Mouse (Mus musculus): ENCODE data around the gene Frk.
"Not testable (repeated sequence)": the region's sequence is repeated elsewhere in the genome, so short reads cannot be mapped to it uniquely, and the experiment has no call there.

The Frk gene

GRCm38 (mm10) chr10:34615474-34615873 lies 132.3 kb downstream of the Frk start:
- DNase-seq (ENCODE audit: low read depth, low spot score): no peak

DNA sequence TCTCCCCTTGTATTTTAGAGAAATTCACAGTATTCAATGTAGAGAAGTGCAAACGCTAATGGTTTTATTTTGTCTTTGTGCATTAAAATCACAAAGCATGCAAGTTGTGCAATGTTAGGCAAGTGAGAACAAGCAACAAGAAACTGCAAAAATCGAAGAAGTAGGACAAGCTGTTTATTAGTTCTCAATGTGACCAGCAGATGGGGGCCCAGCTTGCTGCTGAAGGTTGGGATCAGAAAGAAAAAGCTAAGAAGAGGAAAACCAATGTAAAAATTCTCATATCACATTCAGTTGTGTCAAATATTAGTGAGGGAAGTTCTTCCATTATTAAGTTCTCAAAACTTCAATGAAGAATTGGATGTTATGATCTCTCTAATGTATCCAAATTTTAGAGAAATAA lies 134.0 kb downstream of the Frk start:
- DNase-seq (ENCODE audit: low read depth, low spot score): no peak

GRCm38 (mm10) chr10:34618490-34618889 lies 135.3 kb downstream of the Frk start:
- DNase-seq (ENCODE audit: low read depth, low spot score): no peak

GRCm38 (mm10) chr10:34620540-34620939 lies 137.3 kb downstream of the Frk start:
- DNase-seq (ENCODE audit: low read depth, low spot score): not testable (repeated sequence)

GRCm38 (mm10) chr10:34638245-34638644 lies 155.0 kb downstream of the Frk start:
- DNase-seq (ENCODE audit: low read depth, low spot score): no peak

Data from brain, embryonic 18.5 days (tissue).